Mouse (Mus musculus) C2C12 (cell line): ENCODE results near the gene Slc35f6.

Experiments
- CEBPB ChIP-seq: IDR thresholded peaks from one replicate; pipeline ENCODE4 v1.6.1; 2011; ENCODE audit warnings: low read depth, mild to moderate bottlenecking, control low read depth, moderate library complexity
- CTCF ChIP-seq: IDR thresholded peaks from one replicate; pipeline ENCODE4 v1.5.1; 2011; ENCODE audit not compliant: control insufficient read depth, insufficient read depth, insufficient read length
- MAX ChIP-seq: IDR thresholded peaks from one replicate; pipeline ENCODE4 v1.6.1; 2011; ENCODE audit warnings: mild to moderate bottlenecking, control low read depth

- TF ChIP-seq CTCF: no peak
- TF ChIP-seq MAX: no peak
- TF ChIP-seq CEBPB: no peak
These were observed 54.1 kb downstream of the Slc35f6 start for GRCm38 (mm10) chr5:30701866-30702265.
